Mouse (Mus musculus): Measurements from ENCODE around the gene Cfap126.

- TF ChIP-seq CTCF (IDR thresholded peaks at IDR 0.05; ENCODE audit: extremely low read depth, insufficient read depth, low read length) (no peak), POLR2A (IDR thresholded peaks at IDR 0.05; ENCODE audit: extremely low read depth, insufficient read depth, low read length) (no peak)
These were observed 59.1 kb downstream of the Cfap126 start for GRCm38 (mm10) chr1:171172779-171173178.
